Mouse (Mus musculus): ENCODE measurements around the gene Gm21294.
"Not testable (repeated sequence)": the region's sequence is repeated elsewhere in the genome, so short reads cannot be mapped to it uniquely, and the experiment has no call there.

DNA sequence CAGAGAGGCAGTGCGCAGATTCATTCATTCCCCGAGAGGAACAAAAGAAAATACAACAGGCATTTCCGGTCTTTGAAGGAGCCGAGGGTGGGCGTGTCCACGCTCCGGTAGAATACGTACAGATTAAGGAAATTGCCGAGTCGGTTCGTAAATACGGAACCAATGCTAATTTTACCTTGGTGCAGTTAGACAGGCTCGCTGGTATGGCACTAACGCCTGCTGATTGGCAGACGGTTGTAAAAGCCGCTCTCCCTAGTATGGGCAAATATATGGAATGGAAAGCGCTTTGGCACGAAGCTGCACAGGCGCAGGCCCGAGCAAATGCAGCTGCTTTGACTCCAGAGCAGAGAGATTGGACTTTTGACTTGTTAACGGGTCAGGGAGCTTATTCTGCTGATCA lies 73.6 kb downstream of the Gm21294 start:
- not testable (repeated sequence) for TF ChIP-seq CTCF (IDR thresholded peaks at IDR 0.05; ENCODE audit: borderline replicate concordance, insufficient read depth, low read length); POLR2A (IDR thresholded peaks at IDR 0.05; ENCODE audit: low read depth, low read length)

Data from embryonic fibroblast, embryonic 13.5 days (primary cell).